Mouse (Mus musculus): Measurements from ENCODE around the gene Serpina3f. TPM values are rescaled to one million over a fixed set of nuclear protein-coding genes. Genes with fewer than 3 reads are reported as not detected.
"Not testable (repeated sequence)": the region's sequence is repeated elsewhere in the genome, so short reads cannot be mapped to it uniquely, and the experiment has no call there.

Serpina3f gene
- polyA plus RNA-seq, 1 experiment from 2014 or later = not detected

DNA sequence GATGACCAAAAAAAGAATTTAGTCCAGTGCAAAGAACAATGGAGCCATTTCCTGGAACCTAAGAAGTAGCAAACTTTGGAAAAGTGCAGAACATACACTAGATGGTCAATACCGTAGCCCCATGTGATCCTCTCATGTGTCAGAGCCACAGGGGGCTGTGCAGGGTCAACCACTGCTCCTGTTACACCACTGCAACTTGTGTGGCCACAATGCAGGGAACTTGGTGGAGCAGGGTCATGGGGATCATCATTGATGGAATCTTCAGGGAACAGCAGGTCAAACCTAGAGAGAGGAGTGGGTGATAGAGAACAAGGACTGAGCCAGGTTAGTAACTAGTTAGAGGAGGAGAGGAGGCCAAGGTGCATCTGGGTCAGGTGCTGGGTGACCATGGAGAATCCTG lies 7.3 kb downstream of the Serpina3f start:
- Histone ChIP-seq H3K27me3 (no peaks in the 10 kb centered on the region), H3K27ac (no peak overlapping the region), H3K9ac (no peak overlapping the region), H3K9me3 (no peaks in the 10 kb centered on the region), H3K4me1 (no peaks in the 10 kb centered on the region), H3K4me2 (replicated peaks) (no peak overlapping the region), H3K36me3 (no peaks in the 10 kb centered on the region), H3K4me3 (no peak overlapping the region)
- WGBS = 64% methylated on average over 1 of the region's 1 CpGs
- no peak for ATAC-seq (ENCODE audit: low FRiP score, low read depth)

DNA sequence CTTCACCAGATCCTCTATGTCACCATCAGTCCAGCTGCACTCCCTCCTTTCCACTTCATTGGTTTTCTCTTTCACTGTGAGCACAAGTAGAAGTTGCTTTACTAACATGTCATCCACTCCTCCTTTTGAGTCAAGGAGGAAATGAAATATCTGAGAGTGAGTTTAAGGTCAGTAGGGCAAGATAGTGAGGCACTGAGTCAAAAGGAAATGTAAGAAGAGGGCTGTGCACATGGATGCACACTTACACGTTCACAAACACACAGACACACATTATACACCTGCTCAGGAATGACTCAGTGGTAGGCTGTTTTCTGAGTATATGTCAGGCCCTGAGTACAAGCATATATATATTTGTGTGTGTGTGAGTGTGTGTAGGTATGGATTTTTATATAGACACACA lies 9.3 kb downstream of the Serpina3f start:
- no peaks in the 10 kb centered on the region for H3K4me1 ChIP-seq
- no peaks in the 10 kb centered on the region for H3K36me3 ChIP-seq
- no peak overlapping the region for H3K4me3 ChIP-seq
- WGBS = 62% methylated on average over 1 of the region's 1 CpGs
- ATAC-seq (ENCODE audit: low FRiP score, low read depth) = no peak
- H3K27me3 ChIP-seq = no peaks in the 10 kb centered on the region
- no peaks in the 10 kb centered on the region for H3K9me3 ChIP-seq
- no peak overlapping the region for H3K4me2 ChIP-seq (replicated peaks)
- no peak overlapping the region for H3K9ac ChIP-seq
- H3K27ac ChIP-seq = no peak overlapping the region

DNA sequence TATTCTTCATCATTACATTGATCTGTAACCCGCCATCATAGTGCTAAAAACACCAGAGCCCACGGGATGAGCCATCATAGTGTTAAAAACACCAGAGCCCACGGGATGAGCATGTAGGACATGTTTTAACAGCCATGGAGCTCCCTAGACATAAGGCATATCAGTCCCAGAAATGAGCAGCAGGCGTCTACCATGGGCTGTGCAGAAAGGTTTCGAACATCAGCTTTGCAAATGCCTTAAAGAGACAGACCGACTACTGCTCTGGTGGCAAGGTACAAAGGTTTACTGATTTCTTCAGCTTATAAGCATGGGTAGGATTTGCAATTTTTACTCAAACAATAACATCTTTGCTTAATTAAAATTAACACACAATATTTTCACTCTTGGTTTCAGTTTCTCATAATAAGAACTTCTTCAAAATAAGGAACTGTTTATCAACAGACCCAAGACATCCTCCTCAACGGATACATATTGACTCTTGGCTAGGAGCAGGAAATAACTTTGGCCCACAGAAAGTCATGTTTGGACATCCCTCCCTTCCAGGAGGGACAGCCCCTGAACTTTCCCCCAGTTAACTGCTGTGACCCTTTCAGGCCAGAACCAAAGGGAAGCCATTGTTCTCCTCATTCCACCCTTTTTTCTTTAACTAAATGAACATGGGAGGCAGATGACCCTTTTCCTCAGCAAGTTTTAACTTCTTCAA lies 10.4 kb downstream of the Serpina3f start:
- ATAC-seq (ENCODE audit: low FRiP score, low read depth) = no peak
- WGBS = 77% methylated on average over 7 of the region's 7 CpGs
- no peaks in the 10 kb centered on the region for H3K4me1 ChIP-seq
- H3K4me2 ChIP-seq (replicated peaks) = no peak overlapping the region
- H3K9me3 ChIP-seq = no peaks in the 10 kb centered on the region
- no peak overlapping the region for H3K27ac ChIP-seq
- no peak overlapping the region for H3K9ac ChIP-seq
- H3K4me3 ChIP-seq = no peak overlapping the region
- no peaks in the 10 kb centered on the region for H3K27me3 ChIP-seq
- H3K36me3 ChIP-seq = no peaks in the 10 kb centered on the region

DNA sequence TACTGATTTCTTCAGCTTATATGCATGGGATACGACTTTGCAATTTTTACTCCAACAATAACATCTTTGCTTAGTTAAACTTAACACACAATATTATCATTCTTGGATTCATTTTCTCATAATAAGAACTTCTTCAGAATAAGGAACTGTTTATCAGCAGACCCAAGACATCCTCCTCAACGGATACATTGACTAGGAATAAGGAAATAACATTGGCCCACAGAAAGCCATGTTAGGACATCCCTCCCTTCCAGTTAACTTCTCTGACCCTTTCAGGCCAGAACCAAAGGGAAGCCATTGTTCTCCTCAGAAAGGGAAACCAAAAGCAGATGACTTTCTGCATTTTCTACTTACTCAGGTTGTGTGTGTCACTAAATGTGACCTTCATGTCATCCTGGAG lies 16.4 kb downstream of the Serpina3f start:
- no peak for ATAC-seq (ENCODE audit: low FRiP score, low read depth)
- Histone ChIP-seq H3K9me3 (no peaks in the 10 kb centered on the region), H3K9ac (no peak overlapping the region), H3K27ac (no peak overlapping the region), H3K4me2 (replicated peaks) (no peak overlapping the region), H3K4me1 (no peaks in the 10 kb centered on the region), H3K36me3 (no peaks in the 10 kb centered on the region), H3K27me3 (no peaks in the 10 kb centered on the region), H3K4me3 (no peak overlapping the region)
- 76% methylated on average over 2 of the region's 2 CpGs for WGBS

GRCm38 (mm10) chr12:104235915-104236314 lies 21.6 kb downstream of the Serpina3f start, which contains the start of gene Serpina3g:
Gene Serpina3g, plus strand, starts transcription at chr12:104236245.
- no peak within 1 kb of the TSS for H3K4me2 ChIP-seq (replicated peaks)
- no peak within 1 kb of the TSS for H3K27ac ChIP-seq
- H3K9me3 ChIP-seq = no peaks in the 10 kb centered on the region
- 46% methylated on average over 5 of the region's 5 CpGs for WGBS
- H3K9ac ChIP-seq = no peak within 1 kb of the TSS
- H3K27me3 ChIP-seq = no peaks in the 10 kb centered on the region
- H3K4me3 ChIP-seq = no peak within 1 kb of the TSS
- ATAC-seq (ENCODE audit: low FRiP score, low read depth) = no peak
- peaks cover 3% of the 10 kb centered on the region; the same call in 1 of the 2 replicates for H3K4me1 ChIP-seq
- H3K36me3 ChIP-seq = no peaks in the 10 kb centered on the region

GRCm38 (mm10) chr12:104238048-104238447 lies 23.7 kb downstream of the Serpina3f start:
- H3K9ac ChIP-seq; H3K4me3 ChIP-seq; H3K27me3 ChIP-seq; H3K9me3 ChIP-seq; H3K4me1 ChIP-seq; H3K36me3 ChIP-seq; H3K27ac ChIP-seq; H3K4me2 ChIP-seq (replicated peaks); ATAC-seq (ENCODE audit: low FRiP score, low read depth): not testable (repeated sequence)
- WGBS = 71% methylated on average over 1 of the region's 1 CpGs

DNA sequence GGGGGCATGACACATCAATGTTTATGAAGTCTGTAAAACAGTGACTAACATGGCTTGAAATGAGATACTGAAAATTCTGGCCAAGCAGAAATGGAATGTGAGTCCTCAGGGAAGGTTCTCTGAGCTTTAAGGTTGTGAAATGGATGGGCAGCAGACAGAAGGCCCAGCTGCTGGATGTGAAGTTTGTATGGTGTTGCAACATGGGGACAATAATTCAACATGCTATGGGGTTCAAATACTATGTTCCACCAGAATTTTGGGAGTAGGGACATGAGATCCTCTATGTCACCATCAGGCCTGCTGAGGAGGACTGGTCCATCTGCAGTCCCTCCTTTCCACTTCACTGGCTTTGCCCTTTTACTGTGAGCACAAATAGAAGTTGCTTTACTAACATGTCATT lies 29.0 kb downstream of the Serpina3f start:
- Histone ChIP-seq H3K36me3 (no peaks in the 10 kb centered on the region), H3K4me2 (replicated peaks) (no peak overlapping the region), H3K4me1 (no peaks in the 10 kb centered on the region), H3K9me3 (no peaks in the 10 kb centered on the region), H3K27ac (no peak overlapping the region), H3K4me3 (no peak overlapping the region), H3K27me3 (no peaks in the 10 kb centered on the region), H3K9ac (no peak overlapping the region)
- no peak for ATAC-seq (ENCODE audit: low FRiP score, low read depth)

DNA sequence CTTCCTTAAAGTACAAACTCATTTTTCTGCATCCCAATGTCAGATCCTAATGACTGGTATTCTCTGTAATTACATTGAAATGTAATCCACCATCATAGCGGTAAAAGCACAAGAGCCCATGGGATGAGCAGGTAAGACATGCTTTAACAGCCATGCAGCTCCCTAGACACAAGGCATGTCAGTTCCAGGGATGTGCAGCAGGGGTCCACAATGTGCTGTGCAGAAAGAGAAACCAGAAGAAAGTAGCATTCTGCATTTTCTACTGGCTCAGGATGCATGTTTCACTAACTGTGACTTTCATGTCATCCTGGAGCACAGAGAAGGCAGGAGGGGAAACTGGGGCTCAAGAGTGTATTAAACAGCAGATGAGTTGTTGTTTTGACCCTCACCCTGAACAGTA lies 30.7 kb downstream of the Serpina3f start:
- Histone ChIP-seq H3K27me3 (no peaks in the 10 kb centered on the region), H3K27ac (no peak overlapping the region), H3K9me3 (no peaks in the 10 kb centered on the region), H3K4me2 (replicated peaks) (no peak overlapping the region), H3K36me3 (no peaks in the 10 kb centered on the region), H3K4me1 (no peaks in the 10 kb centered on the region), H3K9ac (no peak overlapping the region), H3K4me3 (no peak overlapping the region)
- WGBS = 73% methylated on average over 1 of the region's 1 CpGs
- no peak for ATAC-seq (ENCODE audit: low FRiP score, low read depth)

- Histone ChIP-seq H3K4me2 (replicated peaks) (no peak overlapping the region), H3K27ac (no peak overlapping the region), H3K9ac (no peak overlapping the region), H3K36me3 (no peaks in the 10 kb centered on the region), H3K4me3 (no peak overlapping the region), H3K4me1 (no peaks in the 10 kb centered on the region), H3K9me3 (no peaks in the 10 kb centered on the region), H3K27me3 (no peaks in the 10 kb centered on the region)
- WGBS = 70% methylated on average over 3 of the region's 3 CpGs
- no peak for ATAC-seq (ENCODE audit: low FRiP score, low read depth)
These were observed 31.3 kb downstream of the Serpina3f start for GRCm38 (mm10) chr12:104245595-104245994.

DNA sequence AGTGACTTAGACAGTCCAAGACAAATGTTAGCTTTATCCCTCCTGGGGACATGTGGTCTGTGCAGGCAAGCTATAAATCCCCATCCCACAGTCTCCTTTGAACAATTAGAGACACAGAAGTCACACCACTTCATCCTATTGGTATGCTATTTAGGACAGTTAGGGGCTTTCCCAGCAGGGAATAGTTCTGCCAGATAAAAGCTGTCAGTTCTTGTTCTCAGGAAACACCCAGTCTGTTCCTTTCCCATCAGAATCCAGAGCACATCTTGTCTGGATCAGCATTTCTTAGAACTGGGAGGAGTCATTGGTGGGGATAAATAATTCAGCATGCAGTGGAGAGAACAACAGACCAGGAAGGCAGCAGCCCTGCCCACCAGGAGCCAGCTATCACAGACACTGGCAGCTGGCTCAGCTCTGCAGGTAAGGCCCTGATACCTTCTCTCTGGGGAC lies 33.2 kb downstream of the Serpina3f start:
- Histone ChIP-seq H3K36me3 (no peaks in the 10 kb centered on the region), H3K4me2 (replicated peaks) (no peak overlapping the region), H3K9ac (no peak overlapping the region), H3K27me3 (no peaks in the 10 kb centered on the region), H3K27ac (no peak overlapping the region), H3K9me3 (no peaks in the 10 kb centered on the region), H3K4me1 (no peaks in the 10 kb centered on the region), H3K4me3 (no peak overlapping the region)
- ATAC-seq (ENCODE audit: low FRiP score, low read depth) = peak; percentile 52

DNA sequence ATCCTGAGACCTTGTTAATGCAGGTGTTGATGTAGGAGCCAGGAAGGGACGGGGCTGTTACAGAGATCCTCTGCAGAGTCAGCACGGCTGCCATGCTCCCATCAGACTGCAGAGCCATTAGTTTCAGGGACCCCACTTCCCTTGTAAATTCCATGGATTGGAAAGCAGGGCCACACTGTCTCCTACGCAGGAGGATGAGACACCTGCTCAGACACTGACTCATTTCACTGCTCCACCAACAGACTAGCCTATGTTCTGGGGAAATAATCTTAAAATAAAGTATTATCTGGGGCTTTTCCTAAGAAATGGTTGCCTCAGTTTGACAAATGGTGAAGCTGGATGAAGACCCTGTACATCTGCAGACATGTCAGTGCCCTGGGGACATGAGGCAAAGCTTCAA lies 33.9 kb downstream of the Serpina3f start:
- H3K4me1 ChIP-seq = no peaks in the 10 kb centered on the region
- no peak overlapping the region for H3K27ac ChIP-seq
- ATAC-seq (ENCODE audit: low FRiP score, low read depth) = no peak
- no peaks in the 10 kb centered on the region for H3K27me3 ChIP-seq
- H3K4me2 ChIP-seq (replicated peaks) = no peak overlapping the region
- H3K36me3 ChIP-seq = no peaks in the 10 kb centered on the region
- WGBS = 63% methylated on average over 3 of the region's 3 CpGs
- H3K9ac ChIP-seq = no peak overlapping the region
- H3K4me3 ChIP-seq = no peak overlapping the region
- H3K9me3 ChIP-seq = no peaks in the 10 kb centered on the region

GRCm38 (mm10) chr12:104261041-104261440 lies 46.7 kb downstream of the Serpina3f start:
- no peak overlapping the region for H3K4me2 ChIP-seq (replicated peaks)
- H3K4me1 ChIP-seq = peaks cover 9% of the 10 kb centered on the region
- H3K4me3 ChIP-seq = no peak overlapping the region
- H3K9ac ChIP-seq = no peak overlapping the region
- no peaks in the 10 kb centered on the region for H3K36me3 ChIP-seq
- H3K27me3 ChIP-seq = no peaks in the 10 kb centered on the region
- no peaks in the 10 kb centered on the region for H3K9me3 ChIP-seq
- WGBS = 27% methylated on average over 3 of the region's 3 CpGs
- ATAC-seq (ENCODE audit: low FRiP score, low read depth) = no peak
- no peak overlapping the region for H3K27ac ChIP-seq

GRCm38 (mm10) chr12:104262863-104263262 lies 48.5 kb downstream of the Serpina3f start, which contains the start of gene Serpina3i:
Gene Serpina3i, plus strand, starts transcription at chr12:104263122.
- H3K9me3 ChIP-seq = no peaks in the 10 kb centered on the region
- H3K27me3 ChIP-seq = no peaks in the 10 kb centered on the region
- H3K9ac ChIP-seq = no peak within 1 kb of the TSS
- no peak; the same call in 1 of the 2 replicates for ATAC-seq (ENCODE audit: low FRiP score, low read depth)
- H3K4me3 ChIP-seq = no peak within 1 kb of the TSS
- H3K36me3 ChIP-seq = no peaks in the 10 kb centered on the region
- peaks cover 9% of the 10 kb centered on the region for H3K4me1 ChIP-seq
- no peak within 1 kb of the TSS for H3K4me2 ChIP-seq (replicated peaks)
- H3K27ac ChIP-seq = no peak within 1 kb of the TSS

Data from limb, embryonic 13.5 days (tissue).